Mouse (Mus musculus) kidney, embryonic 15.5 days (tissue): ENCODE results near the gene Zscan26. TPM values are rescaled to one million over a fixed set of nuclear protein-coding genes. Genes with fewer than 3 reads are reported as not detected.
"Not testable (repeated sequence)": the region's sequence is repeated elsewhere in the genome, so short reads cannot be mapped to it uniquely, and the experiment has no call there.

Experiments used
- ATAC-seq: fragments of 200-750 bp; cut with Nextera tagmentation; replicated peaks from 2 replicates; pipeline ENCODE4 v1.8.0; 2017; ENCODE audit warnings: moderate TSS enrichment; ENCODE audit not compliant: low FRiP score
- H3K27ac ChIP-seq: fragments of 300-500 bp; sonication (generic); 2 replicates; pipeline ENCODE4 v1.5.1; 2015; ENCODE audit warnings: mild to moderate bottlenecking, inconsistent platforms
- H3K27me3 ChIP-seq: fragments of 300-500 bp; sonication (generic); 2 replicates; pipeline ENCODE4 v1.6.1; 2015; ENCODE audit warnings: inconsistent platforms
- H3K36me3 ChIP-seq: fragments of 300-500 bp; sonication (generic); 2 replicates; pipeline ENCODE4 v1.6.1; 2015; ENCODE audit warnings: inconsistent platforms
- H3K4me1 ChIP-seq: fragments of 300-500 bp; sonication (generic); 2 replicates; pipeline ENCODE4 v1.6.1; 2015; ENCODE audit warnings: inconsistent platforms
- H3K4me2 ChIP-seq: fragments of 300-500 bp; sonication (generic); 2 replicates; pipeline ENCODE4 v1.6.1; 2015; ENCODE audit warnings: moderate library complexity, mild to moderate bottlenecking, inconsistent platforms
- H3K4me3 ChIP-seq: fragments of 300-500 bp; sonication (generic); replicated peaks from 2 replicates; pipeline ENCODE4 v1.5.1; 2015; ENCODE audit warnings: mild to moderate bottlenecking, inconsistent platforms
- H3K9ac ChIP-seq: fragments of 300-500 bp; sonication (generic); 2 replicates; pipeline ENCODE4 v1.6.1; 2015; ENCODE audit warnings: mild to moderate bottlenecking, inconsistent platforms
- H3K9me3 ChIP-seq: fragments of 300-500 bp; sonication (generic); replicated peaks from 2 replicates; pipeline ENCODE4 v1.6.1; 2016; ENCODE audit warnings: inconsistent platforms
- WGBS: fragments of 180-500 bp; shearing (Covaris S2); methylation state at CpG from one replicate; pipeline ENCODE4 v1.1.7; 2015; ENCODE audit warnings: mixed read lengths; 5-methylcytosine and 5-hydroxymethylcytosine counted together
- polyA plus RNA-seq: library from polyadenylated mRNA; unstranded; fragments of >200 nt; fragmentation: Nextera tagmentation; extraction: Ambion mirVana; gene quantifications from 2 replicates; pipeline ENCODE4 v1.2.1, GENCODE M21; 2015

Gene Zscan26
- 32.6 and 37.0 TPM in 2 replicates for polyA plus RNA-seq

- Histone ChIP-seq H3K4me1 (peaks cover 19% of the 10 kb centered on the region), H3K9me3 (no peaks in the 10 kb centered on the region), H3K4me3 (peak within 1 kb of the TSS; percentile 84), H3K27me3 (peaks cover 4% of the 10 kb centered on the region; the same call in 1 of the 2 replicates), H3K4me2 (peak within 1 kb of the TSS; percentile 65), H3K27ac (peak within 1 kb of the TSS; percentile 87), H3K9ac (peak within 1 kb of the TSS; percentile 79), H3K36me3 (peaks cover 20% of the 10 kb centered on the region)
- WGBS = under 1% methylated on average over 23 of the region's 23 CpGs
- ATAC-seq = peak; percentile 94
Measured at GRCm38 (mm10) chr13:21453449-21453848, at the start of gene Zscan26. Zscan26 (minus strand) TSS chr13:21453730.

- Histone ChIP-seq H3K9ac (no peak overlapping the region), H3K4me2 (no peak overlapping the region), H3K27me3 (no peaks in the 10 kb centered on the region), H3K27ac (no peak overlapping the region), H3K4me3 (no peak overlapping the region), H3K9me3 (no peaks in the 10 kb centered on the region), H3K4me1 (0 out of 2 replicates have a peak, but pooled peaks cover 4% of the 10 kb centered on the region), H3K36me3 (no peaks in the 10 kb centered on the region)
- 89% methylated on average over 5 of the region's 5 CpGs for WGBS
- no peak for ATAC-seq
Measured at GRCm38 (mm10) chr13:21502296-21502695, 48.8 kb upstream of the Zscan26 start.

- not testable (repeated sequence) for H3K9me3 ChIP-seq, H3K27ac ChIP-seq, H3K9ac ChIP-seq, H3K27me3 ChIP-seq, H3K4me3 ChIP-seq, H3K36me3 ChIP-seq, H3K4me1 ChIP-seq, ATAC-seq, H3K4me2 ChIP-seq
- WGBS = 93% methylated on average over 17 of the region's 17 CpGs
Measured at GRCm38 (mm10) chr13:21501182-21501581, 47.7 kb upstream of the Zscan26 start, which contains the start of gene Gm11273. Gm11273 (minus strand) TSS chr13:21501418.

- H3K9me3 ChIP-seq = no peaks in the 10 kb centered on the region
- H3K9ac ChIP-seq = no peak within 1 kb of the TSS
- no peaks in the 10 kb centered on the region for H3K4me1 ChIP-seq
- no peaks in the 10 kb centered on the region for H3K36me3 ChIP-seq
- H3K27me3 ChIP-seq = no peaks in the 10 kb centered on the region
- H3K27ac ChIP-seq = no peak within 1 kb of the TSS
- WGBS = 94% methylated on average over 21 of the region's 21 CpGs
- ATAC-seq = no peak
- no peak within 1 kb of the TSS for H3K4me3 ChIP-seq
- no peak within 1 kb of the TSS for H3K4me2 ChIP-seq
Measured at GRCm38 (mm10) chr13:21495080-21495479, 41.5 kb upstream of the Zscan26 start, which contains the start of gene AK157302. AK157302 (plus strand) TSS chr13:21495223.

GRCm38 (mm10) chr13:21492847-21493246 lies 39.3 kb upstream of the Zscan26 start:
- no peak overlapping the region for H3K27ac ChIP-seq
- no peak for ATAC-seq
- no peak overlapping the region for H3K9ac ChIP-seq
- H3K4me2 ChIP-seq = no peak overlapping the region
- no peaks in the 10 kb centered on the region for H3K9me3 ChIP-seq
- no peaks in the 10 kb centered on the region for H3K27me3 ChIP-seq
- no peaks in the 10 kb centered on the region for H3K4me1 ChIP-seq
- 87% methylated on average over 5 of the region's 5 CpGs for WGBS
- no peaks in the 10 kb centered on the region for H3K36me3 ChIP-seq
- no peak overlapping the region for H3K4me3 ChIP-seq

- H3K9ac ChIP-seq = no peak overlapping the region
- WGBS = 90% methylated on average over 1 of the region's 1 CpGs
- no peaks in the 10 kb centered on the region for H3K27me3 ChIP-seq
- H3K27ac ChIP-seq = no peak overlapping the region
- no peaks in the 10 kb centered on the region for H3K9me3 ChIP-seq
- ATAC-seq = no peak
- peaks cover 16% of the 10 kb centered on the region for H3K36me3 ChIP-seq
- no peak overlapping the region for H3K4me2 ChIP-seq
- H3K4me3 ChIP-seq = no peak overlapping the region
- H3K4me1 ChIP-seq = no peaks in the 10 kb centered on the region
Measured at GRCm38 (mm10) chr13:21486881-21487280, 33.4 kb upstream of the Zscan26 start.

GRCm38 (mm10) chr13:21478759-21479670 lies 25.5 kb upstream of the Zscan26 start, which contains the start of the genes Zkscan4 and Gm10065:
Zkscan4 (plus strand) TSS chr13:21478907.
Gm10065 (minus strand) TSS chr13:21479441.
- peak within 1 kb of the TSS; percentile 52 for H3K9ac ChIP-seq
- H3K27ac ChIP-seq = peak within 1 kb of the TSS; percentile 86
- H3K4me2 ChIP-seq = peak within 1 kb of the TSS; percentile 71
- not testable (repeated sequence) for H3K27me3 ChIP-seq, H3K4me1 ChIP-seq, H3K36me3 ChIP-seq, H3K9me3 ChIP-seq
- H3K4me3 ChIP-seq = peak within 1 kb of the TSS; percentile 63
- peak; percentile 93 for ATAC-seq
- 2% methylated on average over 31 of the region's 31 CpGs for WGBS

GRCm38 (mm10) chr13:21472427-21472826 lies 18.9 kb upstream of the Zscan26 start:
- Histone ChIP-seq H3K36me3 (no peaks in the 10 kb centered on the region), H3K4me1 (peaks cover 4% of the 10 kb centered on the region; the same call in 1 of the 2 replicates), H3K4me3 (no peak overlapping the region), H3K27ac (no peak overlapping the region), H3K27me3 (peaks cover 23% of the 10 kb centered on the region), H3K9ac (no peak overlapping the region), H3K9me3 (no peaks in the 10 kb centered on the region), H3K4me2 (no peak overlapping the region)
- ATAC-seq = no peak
- 38% methylated on average over 4 of the region's 4 CpGs for WGBS

GRCm38 (mm10) chr13:21469097-21469496 lies 15.6 kb upstream of the Zscan26 start:
- Histone ChIP-seq H3K4me3 (peak overlapping the region; percentile 64; the same call in 1 of the 2 replicates), H3K4me1 (peaks cover 4% of the 10 kb centered on the region; the same call in 1 of the 2 replicates), H3K36me3 (no peaks in the 10 kb centered on the region), H3K4me2 (peak overlapping the region; percentile 93), H3K27me3 (peaks cover 29% of the 10 kb centered on the region), H3K27ac (no peak overlapping the region), H3K9me3 (no peaks in the 10 kb centered on the region), H3K9ac (no peak overlapping the region)
- 39% methylated on average over 9 of the region's 9 CpGs for WGBS
- ATAC-seq = no peak

- peak; percentile 99 for ATAC-seq
- Histone ChIP-seq H3K36me3 (no peaks in the 10 kb centered on the region), H3K4me3 (peak within 1 kb of the TSS; percentile 64), H3K9ac (peak within 1 kb of the TSS; percentile 63), H3K27me3 (peaks cover 29% of the 10 kb centered on the region), H3K4me1 (peaks cover 4% of the 10 kb centered on the region; the same call in 1 of the 2 replicates), H3K9me3 (no peaks in the 10 kb centered on the region), H3K27ac (0 out of 2 replicates have a peak within 1 kb of the TSS, but pooled peaks have one; percentile 20), H3K4me2 (peak within 1 kb of the TSS; percentile 93)
- under 1% methylated on average over 54 of the region's 54 CpGs for WGBS
Measured at GRCm38 (mm10) chr13:21468061-21469019, 14.8 kb upstream of the Zscan26 start, which contains the start of gene Nkapl. Nkapl (minus strand) TSS chr13:21468509.

- Histone ChIP-seq H3K27ac (no peak overlapping the region), H3K9me3 (no peaks in the 10 kb centered on the region), H3K36me3 (no peaks in the 10 kb centered on the region), H3K4me2 (no peak overlapping the region), H3K9ac (no peak overlapping the region), H3K4me1 (peaks cover 4% of the 10 kb centered on the region; the same call in 1 of the 2 replicates), H3K27me3 (peaks cover 29% of the 10 kb centered on the region), H3K4me3 (no peak overlapping the region)
- WGBS = 82% methylated on average over 10 of the region's 10 CpGs
- no peak for ATAC-seq
Measured at GRCm38 (mm10) chr13:21467336-21467735, 13.8 kb upstream of the Zscan26 start.
